Mouse (Mus musculus) liver, postnatal 0 days (tissue): ENCODE measurements at regions not wholly inside any gene's neighbourhood (a gene's known extent, or its start where the extent isn't known, plus 50 kb on each side); places are given as distances from the start of the nearest gene placed in this dataset.

Experiments used
- CTCF ChIP-seq: sonication (generic); IDR thresholded peaks from 2 replicates; pipeline ENCODE4 v1.5.1; 2016; ENCODE audit warnings: antibody characterized with exemption, low read depth
- EP300 ChIP-seq: IDR thresholded peaks from 2 replicates; pipeline ENCODE4 v1.6.1; 2016; ENCODE audit warnings: antibody characterized with exemption, low read depth, mild to moderate bottlenecking

GRCm38 (mm10) chr3:101517547-101517946 is 86.9 kb downstream of the Atp1a1 start:
- TF ChIP-seq CTCF (no peak), EP300 (no peak)
